Mouse (Mus musculus): ENCODE measurements around the gene Gdnf.

The Gdnf gene

GRCm38 (mm10) chr15:7863328-7863727 lies 52.7 kb downstream of the Gdnf start:
- DNase-seq: no peak

- no peak for DNase-seq
Measured at GRCm38 (mm10) chr15:7865305-7865704, 54.7 kb downstream of the Gdnf start.

- no peak for DNase-seq
Measured at GRCm38 (mm10) chr15:7872473-7872872, 61.8 kb downstream of the Gdnf start.

- DNase-seq: no peak
Measured at GRCm38 (mm10) chr15:7875879-7876278, 65.2 kb downstream of the Gdnf start.

- no peak for DNase-seq
Measured at GRCm38 (mm10) chr15:7877560-7878467, 67.2 kb downstream of the Gdnf start.

GRCm38 (mm10) chr15:7878861-7879260 lies 68.2 kb downstream of the Gdnf start:
- no peak for DNase-seq

GRCm38 (mm10) chr15:7879956-7880355 lies 69.3 kb downstream of the Gdnf start:
- no peak for DNase-seq

GRCm38 (mm10) chr15:7884181-7884580 lies 73.5 kb downstream of the Gdnf start:
- DNase-seq: no peak

GRCm38 (mm10) chr15:7885106-7885505 lies 74.5 kb downstream of the Gdnf start:
- DNase-seq: no peak

- DNase-seq: no peak
Measured at GRCm38 (mm10) chr15:7886591-7886990, 75.9 kb downstream of the Gdnf start.

Measured in thymus, postnatal 4 days (tissue).